Mouse (Mus musculus) cerebellum, adult 11-12 months (tissue): ENCODE results near the gene Arsj.
A peak's percentile ranks its signal among the peaks of the same experiment; 100 is the strongest.

Source experiments
- DNase-seq: peaks from one replicate; pipeline ENCODE4 v3.0.0; 2022

The Arsj gene

DNA sequence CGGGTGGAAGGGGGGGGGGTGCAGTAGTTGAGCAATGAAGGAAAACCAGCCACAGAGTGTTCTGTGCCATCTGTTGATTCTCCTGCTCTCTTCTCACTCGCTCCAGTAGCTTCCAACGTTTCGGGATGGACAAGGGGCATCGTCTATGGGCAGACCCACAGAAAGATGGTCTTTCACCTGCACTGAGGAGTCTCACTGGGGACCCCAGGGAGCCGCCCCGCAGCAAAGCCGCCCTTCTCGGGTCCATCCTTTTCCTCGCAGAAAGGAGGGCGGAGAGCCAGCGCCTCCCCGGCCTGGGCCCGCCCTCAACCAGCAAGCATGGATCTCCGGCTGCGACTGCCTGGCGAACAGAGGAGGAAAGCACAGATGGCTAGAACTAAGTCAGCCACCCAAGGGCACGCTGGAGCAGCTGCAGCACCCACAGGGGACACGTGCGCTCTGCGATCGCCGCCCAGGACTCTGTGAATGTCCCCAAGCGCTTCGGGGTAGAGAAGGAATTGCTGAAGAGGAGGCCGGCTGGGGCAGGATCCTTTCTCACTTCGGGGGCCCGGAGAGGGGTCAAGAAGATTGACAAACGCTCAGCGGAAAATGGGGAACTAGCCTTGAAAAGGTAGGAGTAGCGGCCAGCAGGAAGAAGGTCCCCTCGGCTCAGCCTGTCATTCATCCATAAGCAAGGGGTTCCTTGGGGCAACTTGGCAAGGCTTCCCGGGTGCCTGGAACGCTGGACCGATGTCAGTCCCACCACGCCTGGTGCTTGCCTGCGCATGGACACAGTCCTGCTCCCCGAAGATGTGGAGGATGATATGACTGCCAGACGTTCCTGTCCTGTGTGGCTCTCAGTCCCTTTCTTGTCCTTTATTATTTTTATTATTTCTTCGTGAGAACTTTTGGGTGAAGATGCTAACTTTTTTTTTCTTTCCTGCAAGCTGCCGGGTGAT is at the start of gene Arsj:
TSS of gene Arsj (plus strand) at position 117 of the 938 bp plus-strand sequence.
- DNase-seq: peak; percentile 4

DNA sequence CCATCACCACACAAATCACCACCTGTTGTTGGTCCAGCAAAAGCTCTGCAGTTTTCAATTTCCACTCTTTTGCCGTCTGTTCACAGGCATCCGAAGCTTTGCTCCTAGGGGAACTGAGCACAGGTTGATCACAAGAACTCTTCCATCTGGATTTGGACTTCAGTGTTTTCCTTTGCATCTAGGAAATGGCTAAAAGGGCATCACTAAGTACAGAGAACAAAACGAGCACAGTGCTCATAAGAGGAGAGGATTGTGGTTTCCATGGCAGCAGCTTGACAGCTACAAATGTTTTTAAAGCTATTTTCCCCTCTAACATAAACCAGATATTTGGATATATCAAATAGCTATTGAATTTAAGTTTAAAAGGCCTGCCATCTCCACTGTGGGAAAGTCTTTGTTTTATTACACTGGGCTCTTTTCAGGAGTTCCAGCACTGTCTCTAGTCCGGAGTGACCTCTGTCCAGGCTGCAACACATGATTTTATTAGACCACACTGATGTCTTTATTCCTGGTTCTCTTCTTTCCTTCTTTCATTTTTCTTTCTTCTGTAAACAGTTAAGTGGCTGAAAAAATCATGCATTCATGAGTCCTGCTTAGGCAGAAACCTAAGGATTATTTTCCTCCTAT is 38.5 kb upstream of the Arsj start:
- no peak for DNase-seq

GRCm38 (mm10) chr3:126325891-126326627 is 37.4 kb upstream of the Arsj start:
- no peak for DNase-seq

DNA sequence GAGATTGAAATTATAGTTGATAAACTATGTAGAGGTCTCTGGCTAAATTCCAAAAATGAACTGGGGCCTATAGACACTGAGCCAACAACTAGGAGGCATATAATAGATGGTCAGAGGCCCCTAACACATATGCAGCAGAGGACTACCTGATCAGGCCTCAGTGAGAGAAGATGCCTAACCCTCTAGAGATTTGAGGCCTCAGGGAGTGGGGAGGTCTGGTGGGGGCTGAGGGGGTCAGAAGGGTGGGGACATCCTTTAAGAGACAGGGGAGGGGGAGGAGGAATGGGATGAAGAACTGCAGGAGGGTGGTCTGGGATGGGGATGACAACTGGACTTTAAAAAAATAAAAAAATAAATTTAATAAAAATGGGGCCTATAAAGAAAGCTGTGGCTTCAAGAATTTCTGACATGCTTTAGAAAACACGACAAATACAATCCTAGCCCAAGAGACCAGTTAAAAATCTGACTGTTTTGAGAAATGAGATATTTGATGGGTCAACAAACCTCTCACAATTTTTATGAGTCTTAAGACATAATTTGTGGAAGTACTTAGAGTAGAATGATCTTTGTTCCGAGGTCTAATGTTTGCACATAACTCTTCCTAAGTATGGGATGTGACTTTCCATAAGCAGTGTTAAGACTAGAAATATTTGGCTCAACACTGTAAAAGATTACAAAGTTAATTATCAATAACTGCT is 36.7 kb upstream of the Arsj start:
- no peak for DNase-seq

DNA sequence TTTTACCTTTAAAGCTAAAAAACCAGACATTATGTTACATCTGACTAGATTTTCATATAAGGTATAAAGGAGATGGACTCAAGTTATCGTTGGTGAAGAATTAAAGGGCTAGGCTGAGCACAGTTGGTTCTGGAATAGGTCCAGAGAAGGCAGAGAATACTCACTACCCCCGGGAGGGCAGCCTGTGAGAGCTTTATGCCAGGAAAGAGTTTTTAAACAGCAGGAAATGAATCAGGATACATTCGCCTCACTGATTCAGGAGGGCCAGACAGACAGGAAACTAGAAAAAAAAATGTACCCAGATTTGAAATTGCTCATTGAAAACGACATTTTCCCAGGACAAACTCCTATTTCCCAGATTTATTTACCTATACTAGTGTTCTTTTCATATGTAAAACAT is 28.2 kb upstream of the Arsj start:
- DNase-seq: no peak

DNA sequence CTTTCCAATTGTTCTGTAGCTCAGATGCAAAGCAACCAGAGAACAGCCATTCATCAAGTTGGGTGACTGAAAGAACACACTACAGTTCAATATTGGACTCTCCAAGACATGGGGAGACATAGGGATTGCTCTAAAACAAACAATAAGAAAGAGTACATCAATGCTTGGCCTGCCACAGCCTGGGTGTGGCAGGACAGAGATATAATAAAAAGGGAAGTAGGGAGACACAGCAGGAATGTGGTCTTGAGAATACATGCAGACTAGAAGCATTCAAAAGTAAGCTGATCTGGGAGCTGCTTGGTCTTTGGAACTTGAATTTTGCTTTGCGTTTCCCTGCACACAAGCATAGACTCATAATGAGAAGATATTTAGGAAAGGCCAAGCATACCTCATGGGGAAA is 18.7 kb upstream of the Arsj start:
- no peak for DNase-seq

- DNase-seq: no peak
Measured at GRCm38 (mm10) chr3:126359760-126360159, 3.7 kb upstream of the Arsj start.

- DNase-seq: no peak
Measured at GRCm38 (mm10) chr3:126362392-126362791, 1.1 kb upstream of the Arsj start.

- DNase-seq: no peak
Measured at GRCm38 (mm10) chr3:126362931-126363525, 456 bp upstream of the Arsj start.

DNA sequence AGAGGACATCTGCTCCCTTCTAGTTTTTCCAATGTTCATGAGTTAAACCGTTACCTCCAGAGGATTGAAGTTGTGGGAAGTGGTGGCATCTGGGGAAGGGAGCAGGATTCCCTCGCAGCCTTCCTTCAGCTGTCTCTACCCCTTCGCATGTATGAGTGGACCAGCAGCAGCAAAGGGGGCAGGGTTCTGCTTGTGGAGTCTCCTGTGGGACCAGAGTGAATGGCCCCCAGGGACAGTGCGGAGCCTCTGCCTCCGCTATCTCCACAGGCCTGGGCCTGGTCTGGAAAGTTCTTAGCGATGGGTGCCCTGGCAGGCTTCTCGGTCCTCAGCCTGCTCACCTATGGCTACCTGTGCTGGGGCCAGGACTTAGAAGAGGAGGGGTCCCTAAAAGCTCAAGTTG is 1.1 kb downstream of the Arsj start:
- no peak for DNase-seq

- no peak for DNase-seq
Measured at GRCm38 (mm10) chr3:126370571-126370970, 7.1 kb downstream of the Arsj start.

GRCm38 (mm10) chr3:126372815-126373545 is 9.5 kb downstream of the Arsj start:
- DNase-seq: no peak

- DNase-seq: no peak
Measured at GRCm38 (mm10) chr3:126373721-126374120, 10.2 kb downstream of the Arsj start.

DNA sequence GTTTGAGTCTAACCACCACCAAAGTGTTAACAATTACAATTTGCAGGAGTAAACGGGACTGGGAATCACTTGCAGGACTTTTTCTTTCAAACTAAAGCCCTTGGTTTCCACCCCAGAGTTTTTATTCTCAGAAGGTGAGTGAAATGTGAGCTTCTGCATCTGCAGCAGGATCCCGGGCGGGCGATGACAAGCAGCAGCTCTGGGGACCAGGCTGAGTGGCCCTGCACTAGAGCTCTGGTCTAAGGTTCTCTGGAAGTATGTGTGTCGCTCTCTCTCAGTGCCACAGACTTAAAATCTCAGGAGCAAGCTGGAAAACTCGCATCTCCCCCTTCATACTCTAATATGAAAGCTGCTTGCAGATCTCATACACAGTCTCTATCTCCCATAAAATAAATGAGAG is 15.8 kb downstream of the Arsj start:
- no peak for DNase-seq

DNA sequence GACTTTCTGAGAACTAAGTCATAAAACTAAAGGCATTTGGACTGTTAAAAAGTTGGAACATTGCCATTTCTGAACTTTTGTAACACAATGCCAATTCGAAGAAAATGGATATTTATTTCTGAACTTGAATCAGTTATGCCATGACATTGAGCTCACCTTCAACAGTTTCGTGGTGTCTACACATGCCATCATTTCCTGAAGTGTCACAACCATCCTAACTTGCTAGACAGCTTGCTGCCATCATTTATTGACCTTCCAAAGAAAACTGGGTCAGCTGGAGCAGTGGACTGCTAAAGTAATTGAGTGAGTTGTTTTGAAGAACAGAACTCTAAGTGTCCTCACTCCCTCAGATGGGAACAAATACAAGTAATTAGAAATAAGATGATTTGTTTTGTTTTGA is 16.2 kb downstream of the Arsj start:
- DNase-seq: no peak

- no peak for DNase-seq
Measured at GRCm38 (mm10) chr3:126383276-126383675, 19.8 kb downstream of the Arsj start.

- no peak for DNase-seq
Measured at GRCm38 (mm10) chr3:126384657-126385438, 21.4 kb downstream of the Arsj start.

DNA sequence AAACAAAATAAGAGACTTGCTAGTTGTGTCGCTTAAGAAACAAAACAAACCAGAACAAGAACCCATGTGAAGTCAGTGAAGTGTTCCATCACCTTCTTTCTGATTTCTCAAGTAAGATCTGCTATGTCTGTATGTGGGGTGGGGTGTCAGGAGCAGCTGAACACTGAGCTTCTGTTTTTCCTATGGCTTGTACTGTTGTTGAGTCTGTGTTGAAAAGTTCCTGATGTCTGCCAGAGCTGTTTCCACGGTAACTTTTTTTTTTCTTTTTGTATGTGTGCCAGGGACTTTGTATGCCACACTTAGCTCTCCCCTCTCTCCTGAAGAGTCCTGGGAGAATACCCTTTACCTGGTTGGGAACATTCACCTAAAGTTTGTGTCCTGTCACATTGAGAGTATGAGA is 34.0 kb downstream of the Arsj start:
- DNase-seq: no peak

DNA sequence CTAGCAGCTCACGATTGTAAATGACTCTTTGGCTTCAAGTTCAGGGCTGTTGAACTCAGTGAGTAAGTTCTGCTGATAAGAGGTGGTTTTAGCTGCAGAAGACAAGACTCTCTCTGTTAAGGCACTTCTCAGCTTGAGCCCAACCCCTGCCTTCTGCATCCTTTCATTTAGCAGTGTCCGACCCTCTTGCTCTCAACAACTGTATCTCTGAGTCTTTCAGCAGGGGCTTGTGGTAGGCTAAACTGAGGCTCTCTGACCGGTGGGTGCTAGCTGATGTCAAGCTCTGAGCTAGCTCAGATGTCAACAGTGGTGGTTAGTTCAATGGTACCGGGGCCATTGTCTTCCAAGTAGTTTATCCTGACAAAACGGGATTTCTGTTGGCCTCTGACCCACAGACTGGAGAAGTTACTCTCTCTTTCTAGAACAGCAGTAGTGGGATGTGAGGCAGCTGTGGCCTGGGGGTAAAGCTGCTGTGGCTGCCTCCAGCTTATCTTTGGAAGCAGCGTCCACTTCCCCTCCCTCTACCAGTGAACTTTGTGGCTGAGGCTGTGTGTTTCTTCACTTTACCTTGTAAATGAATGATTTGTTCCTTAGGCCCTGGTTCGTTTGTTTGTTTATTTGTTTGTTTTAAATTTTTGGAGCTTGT is 34.6 kb downstream of the Arsj start:
- DNase-seq: no peak

- no peak for DNase-seq
Measured at GRCm38 (mm10) chr3:126400726-126401125, 37.2 kb downstream of the Arsj start.
